ENCODE assay signal across 7 mouse cellular contexts in genomic region chr11:101338123-101338760, GRCm38 (mm10). TPM values are rescaled to one million over a fixed set of nuclear protein-coding genes. Genes with fewer than 3 reads are reported as not detected.
A peak's percentile ranks its signal among the peaks of the same experiment; 100 is the strongest.
DNase-seq lines count a peak whose midpoint lies in the region; ATAC-seq and TF ChIP-seq lines count a peak whose summit lies in the region.

No protein-coding gene starts in this region.

- H3K9me3 ChIP-seq in forebrain, embryonic 12.5 days: no peaks in the 10 kb centered on the region
- no peaks in the 10 kb centered on the region for H3K9me3 ChIP-seq in liver, embryonic 11.5 days (ENCODE audit: control insufficient read depth, low read length)

- 1% methylated on average over 9 of the region's 9 CpGs for WGBS in lung, adult 2 months
- 2% methylated on average over 9 of the region's 9 CpGs for WGBS in forebrain, embryonic 12.5 days
- 2% methylated on average over 9 of the region's 9 CpGs for WGBS in liver, embryonic 11.5 days

- peak overlapping the region; percentile 48 for H3K9ac ChIP-seq in forebrain, embryonic 12.5 days
- H3K9ac ChIP-seq in liver, embryonic 11.5 days (ENCODE audit: low read depth, low read length): no peak overlapping the region

- TF ChIP-seq CTCF in lung, adult 2 months (IDR thresholded peaks at IDR 0.05; ENCODE audit: insufficient read depth, low read length): no peak
- TF ChIP-seq CTCF in brain, embryonic 14.5 days (IDR thresholded peaks at IDR 0.05; ENCODE audit: borderline replicate concordance, extremely low read depth, insufficient read depth, insufficient read length): no peak

- H3K4me3 ChIP-seq in lung, adult 2 months (replicated peaks; ENCODE audit: extremely low read depth, low read depth, low read length): peak overlapping the region; percentile 42
- peak overlapping the region; percentile 35 for H3K4me3 ChIP-seq in forebrain, embryonic 12.5 days (replicated peaks)
- H3K4me3 ChIP-seq in liver, embryonic 11.5 days (ENCODE audit: low read depth, low read length): peak overlapping the region; percentile 14

- no peaks in the 10 kb centered on the region for H3K27me3 ChIP-seq in forebrain, embryonic 12.5 days
- no peaks in the 10 kb centered on the region for H3K27me3 ChIP-seq in liver, embryonic 11.5 days (replicated peaks; ENCODE audit: control insufficient read depth, insufficient read depth, low read length)

- peak overlapping the region; percentile 65 for H3K4me2 ChIP-seq in forebrain, embryonic 12.5 days
- H3K4me2 ChIP-seq in liver, embryonic 11.5 days: peak overlapping the region; percentile 55

- H3K27ac ChIP-seq in forebrain, embryonic 12.5 days: peak overlapping the region; percentile 73
- 0 out of 2 replicates have a peak overlapping the region, but pooled peaks have one; percentile 20 for H3K27ac ChIP-seq in liver, embryonic 11.5 days (ENCODE audit: low read depth, low read length)

- DNase-seq in lung, adult 2 months: no peak
- DNase-seq in lung, postnatal 14 days: no peak
- peak; percentile 86 for DNase-seq in brain, embryonic 14.5 days (ENCODE audit: low read depth)
- peak; percentile 49 for DNase-seq in liver, embryonic 11.5 days (ENCODE audit: low spot score)
- peak; percentile 80 for DNase-seq in retina, embryonic 14.5 days (ENCODE audit: low spot score)
- DNase-seq in ovary, postnatal 14 days (ENCODE audit: low spot score): no peak

- peak; percentile 93 for ATAC-seq in forebrain, embryonic 12.5 days (ENCODE audit: low FRiP score)
- ATAC-seq in liver, embryonic 11.5 days (replicated peaks; ENCODE audit: low FRiP score): peak; percentile 93

- TF ChIP-seq POLR2A in lung, adult 2 months (IDR thresholded peaks at IDR 0.05; ENCODE audit: borderline replicate concordance, extremely low read depth, low read depth, low read length): no peak
- no peak for TF ChIP-seq POLR2A in brain, embryonic 14.5 days (IDR thresholded peaks at IDR 0.05; ENCODE audit: borderline replicate concordance, extremely low read depth, insufficient read depth, insufficient read length, poor library complexity, severe bottlenecking)

- peaks cover 2% of the 10 kb centered on the region; the same call in 1 of the 2 replicates for H3K4me1 ChIP-seq in lung, adult 2 months (ENCODE audit: control insufficient read depth, insufficient read depth, low read length)
- peaks cover 24% of the 10 kb centered on the region for H3K4me1 ChIP-seq in forebrain, embryonic 12.5 days
- H3K4me1 ChIP-seq in liver, embryonic 11.5 days (replicated peaks; ENCODE audit: control insufficient read depth, insufficient read depth, low read length): peaks cover 9% of the 10 kb centered on the region

- no peaks in the 10 kb centered on the region for H3K36me3 ChIP-seq in forebrain, embryonic 12.5 days (replicated peaks)
- H3K36me3 ChIP-seq in liver, embryonic 11.5 days (ENCODE audit: control insufficient read depth, insufficient read depth, low read length): no peaks in the 10 kb centered on the region

RNA-seq across cellular contexts. Expression of gene Aoc3, which starts 7.8 kb away (rescaled TPM):
- 11.5 and 15.3 TPM in 2 replicates for polyA plus RNA-seq in lung, adult 2 months (2012; rRNA removed)
- 0.30 and 0.49 TPM in 2 replicates for polyA plus RNA-seq in brain, embryonic 14.5 days (2012; rRNA removed)
- polyA plus RNA-seq in forebrain, embryonic 12.5 days (2016; fragmentation: Nextera tagmentation; extraction: Ambion mirVana): not detected in 2 replicates
- polyA plus RNA-seq in liver, embryonic 11.5 days (2014; fragmentation: Nextera tagmentation; extraction: Ambion mirVana): 0.08 TPM in 1 of 2 replicates, not detected in the other

RNA-seq across cellular contexts. Expression of gene Aoc2, which starts 13.4 kb away (rescaled TPM):
- 3.3 and 3.6 TPM in 2 replicates for polyA plus RNA-seq in lung, adult 2 months (2012; rRNA removed)
- polyA plus RNA-seq in brain, embryonic 14.5 days (2012; rRNA removed): 10.1 and 11.5 TPM in 2 replicates
- 2.9 and 3.1 TPM in 2 replicates for polyA plus RNA-seq in forebrain, embryonic 12.5 days (2016; fragmentation: Nextera tagmentation; extraction: Ambion mirVana)
- 2.9 and 3.2 TPM in 2 replicates for polyA plus RNA-seq in liver, embryonic 11.5 days (2014; fragmentation: Nextera tagmentation; extraction: Ambion mirVana)

RNA-seq across cellular contexts. Expression of gene Psme3, which starts 22.2 kb away (rescaled TPM):
- 30.6 and 40.4 TPM in 2 replicates for polyA plus RNA-seq in lung, adult 2 months (2012; rRNA removed)
- polyA plus RNA-seq in brain, embryonic 14.5 days (2012; rRNA removed): 126 and 149 TPM in 2 replicates
- polyA plus RNA-seq in forebrain, embryonic 12.5 days (2016; fragmentation: Nextera tagmentation; extraction: Ambion mirVana): 182 and 189 TPM in 2 replicates
- polyA plus RNA-seq in liver, embryonic 11.5 days (2014; fragmentation: Nextera tagmentation; extraction: Ambion mirVana): 201 and 221 TPM in 2 replicates

RNA-seq across cellular contexts. Expression of gene G6pc, which starts 29.1 kb away (rescaled TPM):
- polyA plus RNA-seq in lung, adult 2 months (2012; rRNA removed): 0.13 TPM in 1 of 2 replicates, not detected in the other
- not detected in 2 replicates for polyA plus RNA-seq in brain, embryonic 14.5 days (2012; rRNA removed)
- not detected in 2 replicates for polyA plus RNA-seq in forebrain, embryonic 12.5 days (2016; fragmentation: Nextera tagmentation; extraction: Ambion mirVana)
- polyA plus RNA-seq in liver, embryonic 11.5 days (2014; fragmentation: Nextera tagmentation; extraction: Ambion mirVana): not detected in 2 replicates

RNA-seq across cellular contexts. Expression of gene Becn1, which starts 36.2 kb away (rescaled TPM):
- polyA plus RNA-seq in lung, adult 2 months (2012; rRNA removed): 70.3 and 97.9 TPM in 2 replicates
- 102 and 107 TPM in 2 replicates for polyA plus RNA-seq in brain, embryonic 14.5 days (2012; rRNA removed)
- polyA plus RNA-seq in forebrain, embryonic 12.5 days (2016; fragmentation: Nextera tagmentation; extraction: Ambion mirVana): 164 and 169 TPM in 2 replicates
- 134 and 148 TPM in 2 replicates for polyA plus RNA-seq in liver, embryonic 11.5 days (2014; fragmentation: Nextera tagmentation; extraction: Ambion mirVana)

Comparison
In these comparisons a context has a peak if more than half of its experiments do, and no peak if none do; other contexts are left out.
1. DNase-seq: peak in brain, embryonic 14.5 days (single experiment), liver, embryonic 11.5 days (single experiment) and retina, embryonic 14.5 days (single experiment); none in lung, adult 2 months (single experiment), lung, postnatal 14 days (single experiment) and ovary, postnatal 14 days (single experiment).
2. Peak in every context shown above with its lines, with median percentiles within 50 percentile points of each other: H3K4me3 ChIP-seq.